Mouse (Mus musculus) MEL (cell line): ENCODE measurements around the gene Olfr1443.

ENCODE experiments used
- CTCF ChIP-seq, 3 experiments: IDR thresholded peaks in 2 of 3; conservative IDR thresholded peaks in 1 of 3; 2 replicates each; pipeline ENCODE4 v1.5.1; 2011 to 2012; ENCODE audit warnings: low read length in 3 of 3, low read depth in 2 of 3, mild to moderate bottlenecking in 2 of 3, improper control_type of control experiment in 1 of 3, inconsistent platforms in 1 of 3, mixed read lengths in 1 of 3, moderate library complexity in 1 of 3; ENCODE audit not compliant: control insufficient read depth in 1 of 3, insufficient read depth in 1 of 3, poor library complexity in 1 of 3, severe bottlenecking in 1 of 3
- POLR2A ChIP-seq, 2 experiments: IDR thresholded peaks; 2 replicates each; pipeline ENCODE4 v1.6.1; 2011 to 2012; ENCODE audit warnings: low read length in 2 of 2, mild to moderate bottlenecking in 2 of 2, control low read depth in 1 of 2, improper control_type of control experiment in 1 of 2, low read depth in 1 of 2, moderate library complexity in 1 of 2; ENCODE audit not compliant: control insufficient read depth in 1 of 2, insufficient read depth in 1 of 2, poor library complexity in 1 of 2
- ZC3H11A ChIP-seq: IDR thresholded peaks from 2 replicates; pipeline ENCODE4 v1.6.1; 2012; ENCODE audit warnings: low read depth, mild to moderate bottlenecking, inconsistent platforms, low read length, improper control_type of control experiment

GRCm38 (mm10) chr19:12731036-12731435 is 53.1 kb downstream of the Olfr1443 start:
- TF ChIP-seq CTCF (IDR thresholded peaks at IDR 0.05 in 2 of 3, conservative IDR thresholded peaks at IDR 0.05 in 1 of 3; ENCODE audit: control insufficient read depth in 1 of 3, insufficient read depth in 1 of 3, low read depth in 2 of 3, low read length in 3 of 3, poor library complexity in 1 of 3, severe bottlenecking in 1 of 3) (no peak), ZC3H11A (no peak), POLR2A (IDR thresholded peaks at IDR 0.05; ENCODE audit: control insufficient read depth in 1 of 2, insufficient read depth in 1 of 2, low read depth in 1 of 2, low read length in 2 of 2, poor library complexity in 1 of 2) (no peak)
